Mouse (Mus musculus): ENCODE measurements around the gene Sae1.

Sae1 gene

DNA sequence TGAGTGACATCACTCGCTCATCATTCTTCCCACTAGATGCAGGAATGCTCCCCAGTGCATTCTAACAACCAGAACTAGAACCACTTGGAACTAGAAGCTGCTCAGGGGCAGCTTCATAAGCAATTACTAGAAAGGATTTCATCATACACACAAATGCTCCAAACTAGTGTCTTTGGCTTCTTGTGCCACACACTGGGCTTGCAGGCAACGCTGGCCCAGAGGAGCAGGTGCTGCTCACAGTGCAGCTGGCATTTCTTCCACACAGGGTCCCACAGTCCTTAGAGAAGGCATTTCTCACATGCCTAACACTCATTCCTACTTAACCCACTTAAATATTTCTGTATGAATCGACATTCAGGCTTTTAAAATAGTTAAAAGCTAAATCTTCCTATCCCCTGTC lies 30.0 kb downstream of the Sae1 start:
- no peak for DNase-seq (ENCODE audit: low read depth)

DNA sequence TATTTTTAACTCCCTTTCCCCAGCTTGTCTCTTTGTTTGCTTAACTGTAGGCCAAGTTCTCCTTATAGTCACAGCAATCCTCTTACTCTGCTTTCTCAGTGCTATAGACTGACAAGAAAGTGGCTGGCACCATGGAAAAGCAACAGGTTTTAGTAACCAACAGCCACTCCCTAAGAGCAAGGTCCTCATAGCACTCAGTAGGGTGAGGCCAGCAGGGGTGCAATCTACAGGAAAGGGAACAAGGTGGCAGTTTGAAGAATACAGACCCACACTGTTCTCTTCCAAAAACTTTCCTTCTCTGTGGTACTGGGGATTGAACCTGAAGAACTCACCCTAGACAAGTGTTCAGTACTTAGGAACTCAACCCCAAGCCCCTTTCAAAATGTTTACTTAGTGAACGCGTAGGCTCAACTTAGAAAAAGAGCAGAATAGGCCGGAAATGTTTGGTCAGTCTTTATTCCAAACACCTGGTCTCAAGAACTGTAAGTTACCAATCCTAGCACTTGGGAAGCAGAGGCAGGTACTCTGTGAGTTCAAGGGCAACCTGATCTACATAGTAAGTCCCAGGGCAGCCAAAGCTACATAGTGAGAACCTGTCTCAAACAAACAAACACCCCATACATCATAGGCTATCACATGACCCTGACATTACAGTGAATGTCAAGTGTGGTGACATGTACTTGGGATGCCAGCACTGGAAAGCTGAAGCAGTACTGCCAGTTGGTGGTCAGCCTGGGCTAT lies 31.6 kb downstream of the Sae1 start:
- no peak for DNase-seq (ENCODE audit: low read depth)

DNA sequence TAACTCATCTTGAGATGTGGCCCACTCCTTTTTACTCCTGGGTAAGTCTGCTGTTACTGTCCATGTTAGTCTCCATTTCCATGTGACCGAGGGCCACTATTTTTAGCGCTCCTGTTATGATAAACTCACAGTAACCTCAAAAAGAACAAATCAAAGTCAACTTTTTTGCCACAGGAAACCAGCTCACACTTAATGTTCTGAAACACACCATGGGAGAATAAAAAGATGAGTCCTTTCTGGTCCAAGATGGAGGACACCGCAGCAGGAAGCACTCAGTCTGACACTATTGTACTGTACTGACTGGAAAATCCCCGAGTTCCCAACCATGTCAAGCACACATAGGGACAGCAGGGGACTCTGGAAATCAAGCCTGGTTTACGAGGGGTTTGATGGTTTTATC lies 37.6 kb downstream of the Sae1 start:
- DNase-seq (ENCODE audit: low read depth): no peak

DNA sequence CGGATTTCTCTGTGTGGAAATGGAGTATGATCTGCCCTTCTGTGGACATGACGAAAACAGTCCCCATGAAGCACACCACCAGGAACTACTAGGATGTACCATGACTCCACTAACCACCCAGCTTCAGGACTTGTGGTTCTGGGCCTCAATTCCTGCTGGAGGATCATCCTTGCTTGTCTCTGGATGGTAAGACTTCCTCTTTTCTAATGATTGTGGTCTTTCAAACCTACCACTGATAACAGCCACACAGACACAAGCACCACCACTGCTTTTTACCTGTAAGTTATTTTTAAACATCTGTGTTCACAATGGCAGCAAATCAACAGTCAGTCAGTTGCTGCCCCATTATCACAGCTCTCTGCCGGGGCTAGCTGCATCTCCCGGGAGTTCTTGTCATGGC lies 42.3 kb downstream of the Sae1 start:
- DNase-seq (ENCODE audit: low read depth): no peak

- DNase-seq (ENCODE audit: low read depth): no peak
Observed at GRCm38 (mm10) chr7:16344598-16344997, 43.0 kb downstream of the Sae1 start.

DNA sequence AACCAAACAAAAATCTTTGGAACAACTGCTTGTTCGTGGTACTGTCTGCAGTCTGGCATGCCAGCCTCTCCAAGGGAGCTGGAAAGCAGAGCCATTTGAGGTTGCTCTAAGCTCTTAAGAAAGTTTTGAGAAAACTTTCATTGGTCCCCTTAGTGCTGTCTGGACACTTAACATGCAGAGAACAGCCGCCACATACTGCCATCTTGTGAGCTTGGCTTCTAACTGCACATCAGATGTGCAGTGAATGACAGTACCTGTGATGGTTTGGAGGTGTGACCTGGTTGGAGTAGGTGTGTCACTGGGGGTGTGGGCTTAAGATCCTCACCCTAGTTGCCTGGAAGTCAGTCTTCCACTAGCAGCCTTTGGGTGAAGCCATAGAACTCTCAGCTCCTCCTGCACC lies 49.9 kb downstream of the Sae1 start:
- DNase-seq (ENCODE audit: low read depth): peak; percentile 35

GRCm38 (mm10) chr7:16329146-16329545 lies 58.5 kb downstream of the Sae1 start:
- no peak for DNase-seq (ENCODE audit: low read depth)

GRCm38 (mm10) chr7:16326607-16326971 lies 61.0 kb downstream of the Sae1 start:
- no peak for DNase-seq (ENCODE audit: low read depth)

GRCm38 (mm10) chr7:16325920-16326606 lies 61.5 kb downstream of the Sae1 start:
- peak; percentile 92 for DNase-seq (ENCODE audit: low read depth)

DNA sequence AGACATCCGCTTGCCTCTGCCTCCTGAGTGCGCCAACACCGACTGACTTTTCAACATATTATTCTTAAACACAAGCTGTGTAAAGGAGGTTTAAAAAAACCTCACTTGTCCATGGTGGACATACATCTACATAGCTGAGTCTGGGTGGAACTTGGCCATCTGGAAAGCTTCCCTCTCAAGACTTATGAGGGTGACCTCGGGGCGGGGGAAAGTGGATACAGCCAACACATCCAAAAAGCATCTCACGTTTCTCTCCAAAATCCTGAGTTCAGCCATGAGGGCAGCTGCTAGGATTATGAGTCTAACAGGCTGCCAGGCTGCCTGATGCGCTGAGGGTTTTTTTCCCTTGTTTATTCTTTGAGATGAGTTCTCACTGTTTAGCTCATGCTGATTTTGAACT lies 62.9 kb downstream of the Sae1 start:
- DNase-seq (ENCODE audit: low read depth): peak; percentile 94

- no peak for DNase-seq (ENCODE audit: low read depth)
Observed at GRCm38 (mm10) chr7:16320479-16320878, 67.1 kb downstream of the Sae1 start.

DNA sequence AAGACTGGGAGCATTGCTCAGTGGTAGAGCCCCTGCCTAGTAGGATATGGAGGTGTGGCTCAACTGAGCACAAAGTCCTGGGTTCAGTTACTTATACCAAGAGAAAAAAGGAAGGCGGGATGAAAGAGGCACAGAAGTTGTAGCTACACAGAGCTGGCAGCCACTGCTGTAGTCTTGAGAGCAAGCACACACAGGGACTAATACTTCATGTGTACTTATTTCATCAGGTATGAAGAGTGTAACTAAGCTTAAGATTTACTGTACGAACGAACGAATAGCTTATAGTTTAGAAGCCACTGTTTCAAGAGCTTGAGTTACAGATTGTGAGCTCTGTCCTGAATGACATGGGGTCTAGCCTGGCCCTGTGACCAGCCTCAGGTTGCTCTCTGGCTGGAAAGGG lies 68.4 kb downstream of the Sae1 start:
- no peak for DNase-seq (ENCODE audit: low read depth)

DNA sequence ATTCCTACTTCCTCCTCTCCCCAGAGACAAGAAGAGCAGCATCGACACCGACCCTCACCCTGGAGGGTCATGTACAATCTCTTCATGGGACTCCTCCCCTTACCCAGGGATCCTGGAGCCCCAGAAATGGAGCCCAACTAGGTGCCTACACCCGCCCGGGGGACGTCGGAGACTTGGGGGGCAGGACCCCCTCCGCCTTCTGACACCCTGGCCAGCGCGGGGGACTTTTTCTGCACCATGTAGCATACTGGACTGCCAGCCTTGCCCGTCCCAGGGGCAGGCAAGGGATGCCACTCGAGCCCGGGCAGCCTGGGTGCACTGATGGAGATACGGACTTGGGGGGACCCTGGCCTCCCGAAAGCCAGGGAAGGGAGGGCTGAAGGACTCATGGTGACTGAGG lies 70.5 kb downstream of the Sae1 start:
- DNase-seq (ENCODE audit: low read depth): no peak

DNA sequence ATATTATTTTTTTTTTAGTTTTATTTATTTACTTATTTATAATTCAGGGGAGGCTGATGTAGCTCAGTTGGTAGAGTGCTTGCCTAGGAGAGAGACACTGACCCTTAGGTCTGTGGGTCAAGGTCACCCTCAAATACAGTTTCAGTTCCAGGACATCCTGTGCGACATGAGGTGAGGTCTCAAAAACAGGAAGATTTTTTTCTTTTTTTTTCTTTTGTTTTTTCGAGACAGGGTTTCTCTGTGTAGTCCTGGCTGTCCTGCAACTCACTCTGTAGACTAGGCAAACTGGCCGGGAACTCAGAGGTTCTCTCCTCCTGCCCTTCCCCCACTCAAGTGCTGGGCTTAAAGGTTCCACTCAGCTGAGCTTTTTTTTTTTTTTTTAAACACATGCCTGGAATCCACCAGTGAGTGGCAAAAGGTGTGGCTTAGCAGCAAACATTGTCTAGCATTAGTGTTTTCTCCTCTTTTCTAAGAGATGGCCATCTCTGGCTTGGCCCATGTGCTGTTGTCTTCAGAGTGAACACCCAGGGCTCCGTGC lies 72.3 kb downstream of the Sae1 start:
- DNase-seq (ENCODE audit: low read depth): no peak

GRCm38 (mm10) chr7:16314221-16314775 lies 73.3 kb downstream of the Sae1 start:
- no peak for DNase-seq (ENCODE audit: low read depth)

GRCm38 (mm10) chr7:16313481-16314220 lies 74.0 kb downstream of the Sae1 start:
- peak; percentile 94 for DNase-seq (ENCODE audit: low read depth)

DNA sequence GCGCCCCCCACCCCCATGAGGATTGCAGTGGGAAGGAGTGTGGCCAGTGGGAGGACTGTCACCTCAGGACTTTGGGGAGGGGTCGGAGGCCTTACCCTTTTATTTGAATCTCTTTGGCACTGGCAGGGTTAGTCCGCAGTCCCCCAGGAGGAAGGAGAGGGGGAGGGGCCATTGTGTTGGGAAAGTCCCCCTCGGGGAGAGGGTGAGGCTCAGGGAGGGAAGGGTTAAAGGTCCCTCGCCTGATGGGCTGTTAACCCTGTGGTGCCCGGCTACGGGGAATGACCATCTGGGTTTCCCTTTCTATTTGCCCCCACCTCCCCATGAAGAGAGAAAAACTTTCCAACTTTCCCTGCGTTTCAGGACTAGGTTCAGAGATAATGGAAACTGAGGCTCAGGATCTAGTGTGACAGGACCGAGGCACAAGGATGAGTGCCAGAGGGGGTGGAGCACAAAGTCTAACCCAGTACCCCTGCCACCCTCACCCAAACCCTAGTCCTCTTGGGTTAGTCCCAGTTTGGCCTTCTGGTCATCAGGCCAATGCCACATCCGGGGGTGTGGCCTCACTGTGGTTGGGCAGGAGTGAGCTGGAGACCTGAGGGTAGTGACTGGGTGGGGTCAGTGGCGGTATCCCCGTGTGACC lies 74.8 kb downstream of the Sae1 start:
- peak; percentile 92 for DNase-seq (ENCODE audit: low read depth)

GRCm38 (mm10) chr7:16312011-16312671 lies 75.5 kb downstream of the Sae1 start:
- peak; percentile 74 for DNase-seq (ENCODE audit: low read depth)

DNA sequence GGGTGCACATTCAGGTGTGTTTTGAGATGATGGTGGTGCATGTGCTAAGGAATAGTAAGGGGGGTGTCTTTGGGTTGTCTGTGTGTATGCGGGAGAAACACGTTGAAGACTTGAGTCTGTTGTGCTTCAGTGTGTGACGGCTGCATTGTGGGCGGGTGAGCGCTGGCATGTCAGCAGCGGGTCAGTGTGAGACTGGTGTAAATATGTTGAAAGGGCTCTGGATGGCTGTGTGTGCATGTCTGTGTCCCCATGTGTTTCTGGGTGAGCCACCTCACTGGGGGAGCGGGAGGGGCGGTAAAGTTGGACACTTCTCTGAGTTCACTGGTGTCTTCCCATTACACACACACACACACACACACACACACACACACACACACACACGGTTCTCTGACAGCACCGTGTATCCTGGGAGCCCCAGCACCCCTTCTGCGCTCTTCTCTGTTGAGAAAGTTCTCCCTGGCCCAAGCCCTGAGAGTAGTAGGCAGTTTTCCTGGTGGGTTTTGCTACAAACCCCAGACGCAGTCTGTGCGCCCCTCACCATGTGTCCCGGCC lies 76.1 kb downstream of the Sae1 start:
- peak; percentile 68 for DNase-seq (ENCODE audit: low read depth)

DNA sequence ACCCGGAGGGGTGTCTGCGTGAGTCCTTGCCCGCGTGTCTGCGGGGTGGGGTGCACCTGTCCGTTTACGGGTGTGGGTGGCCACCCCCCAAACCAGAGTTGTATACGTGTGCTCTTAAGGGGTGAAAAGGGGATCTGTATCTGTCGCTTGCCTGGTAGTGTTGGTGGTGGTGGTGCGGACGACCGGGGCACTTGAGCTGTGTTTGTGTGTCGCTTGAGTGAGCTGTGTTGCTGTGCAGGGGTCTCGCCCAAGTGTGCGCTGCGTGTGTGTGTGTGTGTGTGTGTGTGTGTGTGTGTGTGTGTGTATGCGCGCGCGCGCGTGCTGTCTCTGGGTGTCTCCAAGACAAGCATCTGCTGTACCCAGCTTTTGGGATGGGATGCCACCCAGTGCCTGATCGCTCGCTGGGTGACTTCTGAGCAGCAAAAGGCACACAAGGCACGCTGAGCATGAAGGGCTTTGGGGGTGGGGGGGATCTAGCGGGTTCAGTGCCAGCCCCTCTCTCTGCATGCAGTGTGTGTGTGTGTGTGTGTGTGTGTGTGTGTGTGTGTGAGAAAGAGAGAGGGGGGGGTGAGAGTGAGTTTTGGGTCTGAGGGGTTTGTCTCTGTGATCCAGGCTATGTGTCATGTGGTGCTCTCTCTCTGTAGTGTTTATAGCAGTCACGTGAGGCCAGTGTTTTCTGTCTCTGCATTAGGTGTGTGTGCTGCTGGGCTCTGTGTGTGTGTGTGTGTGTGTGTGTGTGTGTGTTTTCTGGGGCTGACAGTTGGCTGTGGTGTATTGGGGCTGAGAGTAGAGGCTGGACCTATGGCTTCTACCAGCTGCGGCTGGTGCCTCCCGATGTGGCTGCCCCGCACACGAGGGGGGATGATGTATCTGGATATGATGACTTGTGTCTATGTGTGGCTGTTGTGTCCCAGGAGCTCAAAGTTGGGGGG lies 76.8 kb downstream of the Sae1 start:
- peak; percentile 68 for DNase-seq (ENCODE audit: low read depth)
